Mouse (Mus musculus) cerebellum, adult 2 months (tissue): Measurements from ENCODE around the gene 1700086D15Rik. TPM values are rescaled to one million over a fixed set of nuclear protein-coding genes. Genes with fewer than 3 reads are reported as not detected.

Source experiments
- DNase-seq, 2 experiments: peaks; one replicate each; pipeline ENCODE4 v3.0.0; 2021
- H3K27ac ChIP-seq: fragments of 200-500 bp; 2 replicates; pipeline ENCODE4 v1.5.1; 2012; ENCODE audit warnings: low read length, control low read depth, inconsistent platforms; ENCODE audit not compliant: insufficient read depth
- H3K27me3 ChIP-seq: fragments of 200-500 bp; 2 replicates; pipeline ENCODE4 v1.6.1; 2012; ENCODE audit warnings: inconsistent platforms, mild to moderate bottlenecking, low read length, moderate library complexity; ENCODE audit not compliant: control insufficient read depth, insufficient read depth
- H3K4me1 ChIP-seq: fragments of 200-500 bp; 2 replicates; pipeline ENCODE4 v1.6.1; 2011; ENCODE audit warnings: low read length; ENCODE audit not compliant: control insufficient read depth, insufficient read depth
- H3K4me3 ChIP-seq: fragments of 200-500 bp; replicated peaks from 2 replicates; pipeline ENCODE3; 2011; ENCODE audit warnings: mild to moderate bottlenecking, low read depth, low read length, control low read depth; ENCODE audit not compliant: insufficient read depth
- CTCF ChIP-seq: fragments of 200-500 bp; IDR thresholded peaks from 2 replicates; pipeline ENCODE4 v1.5.1; 2011; ENCODE audit warnings: low read depth, mild to moderate bottlenecking, control low read depth, low read length, moderate library complexity, borderline replicate concordance; ENCODE audit not compliant: insufficient read depth
- POLR2A ChIP-seq: fragments of 200-500 bp; IDR thresholded peaks from 2 replicates; pipeline ENCODE4 v1.6.1; 2011; ENCODE audit warnings: low read length, control low read depth, borderline replicate concordance; ENCODE audit not compliant: insufficient read depth
- WGBS: fragments of 180-500 bp; shearing (Covaris S2); methylation state at CpG from one replicate; pipeline ENCODE4 v1.1.7; 2018; 5-methylcytosine and 5-hydroxymethylcytosine counted together
- polyA plus RNA-seq: library from polyadenylated mRNA; depleted of rRNA; stranded (reverse); fragments of >200 nt; gene quantifications from 2 replicates; pipeline ENCODE4 v1.2.3, GENCODE M21; 2012; rRNA removed

The 1700086D15Rik gene
- 1.6 and 2.2 TPM in 2 replicates for polyA plus RNA-seq

DNA sequence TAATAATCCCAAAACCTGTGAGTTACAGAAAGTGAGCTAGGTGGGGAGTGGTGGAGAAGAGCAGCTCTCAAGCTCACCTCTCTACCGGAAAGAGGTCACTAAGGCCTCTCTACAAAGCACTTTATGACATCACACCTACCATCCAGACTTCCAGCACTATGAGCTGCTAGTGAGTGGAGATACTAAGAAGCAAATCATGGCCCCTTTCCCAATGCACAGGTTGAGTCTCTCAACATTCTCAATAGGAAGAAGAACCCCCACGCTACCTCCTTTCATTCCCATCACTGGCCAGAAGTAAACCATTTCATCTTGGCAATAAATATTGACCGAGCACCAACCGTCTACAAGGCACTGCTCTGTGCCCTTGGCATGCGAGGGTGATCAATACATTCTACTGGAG lies at the start of gene 1700086D15Rik:
1700086D15Rik (minus strand) TSS at position 101 of the 400 bp plus-strand sequence.
- no peak within 1 kb of the TSS for H3K27ac ChIP-seq
- 63% methylated on average over 5 of the region's 5 CpGs for WGBS
- peak within 1 kb of the TSS; percentile 92 for H3K4me3 ChIP-seq
- DNase-seq = no peak
- no peak for TF ChIP-seq CTCF
- peaks cover 15% of the 10 kb centered on the region for H3K4me1 ChIP-seq
- no peaks in the 10 kb centered on the region for H3K27me3 ChIP-seq

DNA sequence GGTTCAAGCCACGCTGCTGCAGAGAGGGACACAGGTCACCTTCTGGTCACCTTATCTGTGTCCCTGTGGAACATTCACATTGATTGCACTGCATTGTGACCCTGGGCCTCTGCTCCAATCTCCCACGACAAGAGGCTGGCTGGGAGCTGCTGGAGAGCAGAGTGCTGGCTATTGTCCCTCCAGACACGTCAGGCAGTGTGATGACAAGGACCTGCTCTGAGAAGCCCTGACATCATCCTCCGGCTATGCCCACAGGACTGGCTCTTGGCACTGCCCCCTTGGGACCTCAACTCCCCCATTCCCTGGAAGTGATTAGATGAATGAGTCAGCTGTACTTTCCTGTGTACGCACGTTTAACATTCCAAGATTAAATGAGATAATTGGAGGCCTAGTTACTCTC lies 49.8 kb upstream of the 1700086D15Rik start:
- H3K27ac ChIP-seq = no peak overlapping the region
- no peak for TF ChIP-seq POLR2A
- no peak for TF ChIP-seq CTCF
- H3K27me3 ChIP-seq = no peaks in the 10 kb centered on the region
- no peak for DNase-seq
- H3K4me3 ChIP-seq = no peak overlapping the region
- 59% methylated on average over 6 of the region's 6 CpGs for WGBS
- H3K4me1 ChIP-seq = no peaks in the 10 kb centered on the region

DNA sequence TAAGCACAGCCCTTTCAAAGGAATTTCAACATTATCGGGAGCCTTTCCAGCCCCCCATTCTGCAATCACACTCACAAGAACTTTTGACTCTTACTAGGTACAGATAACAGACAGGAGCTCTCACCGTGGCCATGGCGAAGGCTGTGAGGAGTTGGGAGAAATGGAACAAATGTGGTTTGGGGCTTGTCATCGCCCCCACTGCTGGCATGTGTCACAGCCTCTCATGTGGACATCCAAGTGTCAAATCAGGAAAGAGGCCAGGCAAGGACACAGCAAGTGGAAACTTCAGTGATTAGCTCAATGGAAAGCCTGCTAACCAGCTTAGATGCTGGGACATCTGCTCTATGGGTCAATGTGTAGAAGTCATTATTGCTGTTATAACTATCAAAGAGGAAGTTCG lies 45.6 kb upstream of the 1700086D15Rik start:
- Histone ChIP-seq H3K27ac (no peak overlapping the region), H3K4me3 (no peak overlapping the region), H3K4me1 (no peaks in the 10 kb centered on the region), H3K27me3 (no peaks in the 10 kb centered on the region)
- TF ChIP-seq POLR2A = no peak
- no peak for TF ChIP-seq CTCF
- 55% methylated on average over 5 of the region's 5 CpGs for WGBS
- DNase-seq = no peak

DNA sequence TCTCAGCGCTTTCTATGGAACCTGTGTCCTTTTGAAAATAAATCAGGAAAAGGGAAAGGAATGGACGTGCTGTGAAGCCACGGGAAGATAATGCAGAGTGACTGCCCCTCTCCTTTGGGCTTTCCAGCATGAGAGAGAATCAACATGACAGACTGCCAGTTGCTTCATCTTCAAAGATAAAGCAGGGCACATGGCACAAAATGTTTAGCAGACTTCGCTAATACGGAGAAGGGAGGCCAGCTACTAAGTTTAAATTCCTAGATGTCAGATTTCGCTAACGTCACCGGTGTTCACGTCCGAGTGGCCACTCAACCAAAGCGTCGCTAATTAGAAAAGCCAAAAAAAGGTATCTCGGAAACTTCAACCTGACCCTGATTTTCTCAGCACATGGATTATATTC lies 45.0 kb upstream of the 1700086D15Rik start:
- Histone ChIP-seq H3K27ac (no peak overlapping the region), H3K4me1 (no peaks in the 10 kb centered on the region), H3K4me3 (no peak overlapping the region), H3K27me3 (no peaks in the 10 kb centered on the region)
- WGBS = 30% methylated on average over 13 of the region's 13 CpGs
- no peak for TF ChIP-seq CTCF
- TF ChIP-seq POLR2A = no peak
- no peak for DNase-seq

DNA sequence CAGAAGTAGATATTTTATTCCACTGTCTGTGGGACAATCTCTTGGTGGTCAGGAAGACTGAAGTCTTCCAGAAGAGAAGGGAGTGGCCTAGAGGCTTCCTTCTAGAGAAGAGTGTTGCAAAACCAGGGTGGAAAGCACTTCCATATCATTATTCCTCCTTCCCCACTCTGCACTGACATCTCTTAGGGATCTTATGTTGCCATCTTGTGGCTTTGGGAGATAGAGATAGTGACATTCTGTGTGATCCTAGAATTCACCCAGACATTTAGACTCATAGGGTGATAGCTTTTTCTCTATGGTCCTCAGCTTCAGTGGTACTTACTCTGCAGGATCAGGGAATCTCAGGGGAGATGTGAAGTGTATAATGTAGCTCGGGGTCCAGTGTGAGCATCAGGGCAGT lies 43.3 kb upstream of the 1700086D15Rik start:
- Histone ChIP-seq H3K4me1 (no peaks in the 10 kb centered on the region), H3K27ac (no peak overlapping the region), H3K4me3 (no peak overlapping the region), H3K27me3 (no peaks in the 10 kb centered on the region)
- 81% methylated on average over 1 of the region's 1 CpGs for WGBS
- DNase-seq = no peak
- TF ChIP-seq CTCF = no peak
- no peak for TF ChIP-seq POLR2A

DNA sequence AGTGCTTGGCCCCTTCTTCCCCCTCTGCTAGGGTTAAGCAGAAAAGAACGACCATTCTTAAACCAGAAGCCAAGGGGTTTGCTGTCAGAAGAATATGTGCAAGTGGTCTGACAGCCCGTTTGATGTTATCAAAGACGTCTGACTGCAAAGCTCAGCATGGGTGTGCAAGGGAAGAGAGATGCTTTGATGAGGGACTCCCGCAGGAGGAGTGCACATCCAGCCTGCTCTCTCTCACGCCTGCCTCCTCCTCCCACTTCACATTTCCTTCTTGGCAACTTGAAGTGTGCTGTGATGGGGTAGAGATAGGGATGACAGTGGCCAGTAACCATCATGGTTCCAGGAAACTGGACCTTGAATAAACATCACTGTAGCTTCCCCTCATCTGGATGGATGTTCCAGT lies 42.5 kb upstream of the 1700086D15Rik start:
- H3K27ac ChIP-seq = no peak overlapping the region
- H3K4me3 ChIP-seq = no peak overlapping the region
- no peaks in the 10 kb centered on the region for H3K4me1 ChIP-seq
- no peak for DNase-seq
- H3K27me3 ChIP-seq = no peaks in the 10 kb centered on the region
- 42% methylated on average over 5 of the region's 5 CpGs for WGBS
- no peak for TF ChIP-seq CTCF

DNA sequence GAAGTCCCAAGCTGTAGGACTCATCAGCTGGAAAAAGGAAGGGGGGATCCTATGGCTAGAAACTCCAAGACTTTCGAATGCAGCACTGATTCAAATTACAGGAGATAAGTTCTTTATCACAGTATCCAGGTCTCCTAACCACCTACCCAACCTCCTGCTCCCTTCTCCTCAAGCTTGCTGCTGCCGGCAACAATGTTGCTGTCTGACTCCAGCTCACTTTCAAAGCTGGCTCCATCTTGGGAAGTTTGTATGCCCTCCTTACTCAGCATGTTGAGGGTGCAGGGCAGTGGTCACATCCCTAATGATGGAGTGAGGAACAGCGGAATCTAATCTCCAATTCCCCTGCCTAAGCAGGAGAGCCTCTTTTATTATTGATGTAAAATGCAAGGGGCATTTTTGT lies 38.3 kb upstream of the 1700086D15Rik start:
- DNase-seq = no peak
- TF ChIP-seq CTCF (no peak), POLR2A (no peak)
- Histone ChIP-seq H3K4me1 (no peaks in the 10 kb centered on the region), H3K27ac (no peak overlapping the region), H3K27me3 (no peaks in the 10 kb centered on the region), H3K4me3 (no peak overlapping the region)
- WGBS = 89% methylated on average over 3 of the region's 3 CpGs

DNA sequence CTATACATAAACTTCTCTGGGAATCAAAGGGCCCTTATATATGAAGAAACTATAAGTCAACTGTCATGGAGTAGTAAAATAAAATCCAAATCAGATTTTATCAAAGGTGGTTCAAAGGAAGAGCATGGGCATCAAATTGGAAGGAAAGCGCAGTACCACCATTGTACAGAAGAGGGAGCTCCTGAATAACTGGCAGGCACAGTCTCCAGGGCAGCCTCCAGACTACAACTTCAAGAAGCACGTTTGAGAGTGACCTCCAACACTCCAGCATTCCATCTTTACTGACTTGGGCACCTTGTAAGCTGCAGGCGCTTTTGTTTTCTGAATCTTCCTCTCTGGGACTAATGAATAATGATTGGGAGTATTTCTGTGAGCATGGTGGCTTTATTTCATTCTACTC lies 37.6 kb upstream of the 1700086D15Rik start:
- no peak overlapping the region for H3K4me3 ChIP-seq
- H3K27me3 ChIP-seq = no peaks in the 10 kb centered on the region
- DNase-seq = peak; percentile 67 to 71
- no peak overlapping the region for H3K27ac ChIP-seq
- 5% methylated on average over 3 of the region's 3 CpGs for WGBS
- TF ChIP-seq POLR2A = no peak
- peak; percentile 88 for TF ChIP-seq CTCF
- no peaks in the 10 kb centered on the region for H3K4me1 ChIP-seq
